Mouse (Mus musculus): ENCODE measurements around the gene Gpi1. TPM values are rescaled to one million over a fixed set of nuclear protein-coding genes. Genes with fewer than 3 reads are reported as not detected.
A peak's percentile ranks its signal among the peaks of the same experiment; 100 is the strongest.

The Gpi1 gene
- polyA plus RNA-seq (2015; fragmentation: Nextera tagmentation; extraction: Ambion mirVana): 179 and 180 TPM in 2 replicates

GRCm38 (mm10) chr7:34230116-34230515, at the start of gene Gpi1:
TSS of gene Gpi1 (minus strand) at chr7:34230336.
- Histone ChIP-seq H3K4me3 (ENCODE audit: low read depth, low read length) (peak within 1 kb of the TSS; percentile 72), H3K27me3 (replicated peaks; ENCODE audit: control insufficient read depth, insufficient read depth, low read length) (no peaks in the 10 kb centered on the region), H3K9me3 (ENCODE audit: control insufficient read depth) (no peaks in the 10 kb centered on the region), H3K4me2 (replicated peaks; ENCODE audit: low read depth) (peak within 1 kb of the TSS; percentile 79), H3K4me1 (replicated peaks; ENCODE audit: control insufficient read depth, insufficient read depth, low read length) (0 out of 2 replicates have a peak, but pooled peaks cover 5% of the 10 kb centered on the region), H3K27ac (ENCODE audit: low read depth, low read length) (peak within 1 kb of the TSS; percentile 69; the same call in 1 of the 2 replicates), H3K9ac (ENCODE audit: low read depth, low read length) (peak within 1 kb of the TSS; percentile 69), H3K36me3 (ENCODE audit: control insufficient read depth, insufficient read depth) (peaks cover 23% of the 10 kb centered on the region; the same call in 1 of the 2 replicates)
- WGBS: under 1% methylated on average over 39 of the region's 39 CpGs
- ATAC-seq: peak; percentile 68
- TF ChIP-seq CTCF (IDR thresholded peaks at IDR 0.05; ENCODE audit: low read depth): peak; percentile 68

- Histone ChIP-seq H3K4me3 (ENCODE audit: low read depth, low read length) (no peak overlapping the region), H3K27me3 (replicated peaks; ENCODE audit: control insufficient read depth, insufficient read depth, low read length) (no peaks in the 10 kb centered on the region), H3K36me3 (ENCODE audit: control insufficient read depth, insufficient read depth) (peaks cover 10% of the 10 kb centered on the region; the same call in 1 of the 2 replicates), H3K9me3 (ENCODE audit: control insufficient read depth) (no peaks in the 10 kb centered on the region), H3K4me1 (replicated peaks; ENCODE audit: control insufficient read depth, insufficient read depth, low read length) (no peaks in the 10 kb centered on the region), H3K27ac (ENCODE audit: low read depth, low read length) (no peak overlapping the region), H3K9ac (ENCODE audit: low read depth, low read length) (no peak overlapping the region), H3K4me2 (replicated peaks; ENCODE audit: low read depth) (no peak overlapping the region)
- no peak for ATAC-seq
- no peak for TF ChIP-seq CTCF (IDR thresholded peaks at IDR 0.05; ENCODE audit: low read depth)
- WGBS: 92% methylated on average over 2 of the region's 2 CpGs
Measured at GRCm38 (mm10) chr7:34277656-34278055, 47.5 kb upstream of the Gpi1 start.

GRCm38 (mm10) chr7:34276066-34276465, 45.9 kb upstream of the Gpi1 start:
- peaks cover 7% of the 10 kb centered on the region; the same call in 1 of the 2 replicates for H3K36me3 ChIP-seq (ENCODE audit: control insufficient read depth, insufficient read depth)
- ATAC-seq: no peak
- H3K4me1 ChIP-seq (replicated peaks; ENCODE audit: control insufficient read depth, insufficient read depth, low read length): no peaks in the 10 kb centered on the region
- H3K4me2 ChIP-seq (replicated peaks; ENCODE audit: low read depth): no peak overlapping the region
- H3K27ac ChIP-seq (ENCODE audit: low read depth, low read length): no peak overlapping the region
- no peak overlapping the region for H3K4me3 ChIP-seq (ENCODE audit: low read depth, low read length)
- H3K9me3 ChIP-seq (ENCODE audit: control insufficient read depth): no peaks in the 10 kb centered on the region
- WGBS: 94% methylated on average over 3 of the region's 3 CpGs
- no peak for TF ChIP-seq CTCF (IDR thresholded peaks at IDR 0.05; ENCODE audit: low read depth)
- no peaks in the 10 kb centered on the region for H3K27me3 ChIP-seq (replicated peaks; ENCODE audit: control insufficient read depth, insufficient read depth, low read length)
- no peak overlapping the region for H3K9ac ChIP-seq (ENCODE audit: low read depth, low read length)

GRCm38 (mm10) chr7:34272465-34272864, 42.3 kb upstream of the Gpi1 start:
- Histone ChIP-seq H3K9me3 (ENCODE audit: control insufficient read depth) (no peaks in the 10 kb centered on the region), H3K9ac (ENCODE audit: low read depth, low read length) (no peak overlapping the region), H3K36me3 (ENCODE audit: control insufficient read depth, insufficient read depth) (peaks cover under 1% of the 10 kb centered on the region; the same call in 1 of the 2 replicates), H3K27me3 (replicated peaks; ENCODE audit: control insufficient read depth, insufficient read depth, low read length) (no peaks in the 10 kb centered on the region), H3K4me1 (replicated peaks; ENCODE audit: control insufficient read depth, insufficient read depth, low read length) (no peaks in the 10 kb centered on the region), H3K4me3 (ENCODE audit: low read depth, low read length) (no peak overlapping the region), H3K4me2 (replicated peaks; ENCODE audit: low read depth) (no peak overlapping the region), H3K27ac (ENCODE audit: low read depth, low read length) (no peak overlapping the region)
- no peak for TF ChIP-seq CTCF (IDR thresholded peaks at IDR 0.05; ENCODE audit: low read depth)
- no peak for ATAC-seq
- WGBS: 58% methylated on average over 4 of the region's 4 CpGs

- Histone ChIP-seq H3K27ac (ENCODE audit: low read depth, low read length) (no peak overlapping the region), H3K27me3 (replicated peaks; ENCODE audit: control insufficient read depth, insufficient read depth, low read length) (no peaks in the 10 kb centered on the region), H3K4me2 (replicated peaks; ENCODE audit: low read depth) (no peak overlapping the region), H3K9me3 (ENCODE audit: control insufficient read depth) (no peaks in the 10 kb centered on the region), H3K4me3 (ENCODE audit: low read depth, low read length) (no peak overlapping the region), H3K9ac (ENCODE audit: low read depth, low read length) (no peak overlapping the region), H3K36me3 (ENCODE audit: control insufficient read depth, insufficient read depth) (no peaks in the 10 kb centered on the region; the same call in 1 of the 2 replicates), H3K4me1 (replicated peaks; ENCODE audit: control insufficient read depth, insufficient read depth, low read length) (no peaks in the 10 kb centered on the region)
- 68% methylated on average over 1 of the region's 1 CpGs for WGBS
- no peak for ATAC-seq
- TF ChIP-seq CTCF (IDR thresholded peaks at IDR 0.05; ENCODE audit: low read depth): no peak
Measured at GRCm38 (mm10) chr7:34268463-34268862, 38.3 kb upstream of the Gpi1 start.

- H3K27ac ChIP-seq (ENCODE audit: low read depth, low read length): no peak overlapping the region
- no peaks in the 10 kb centered on the region for H3K9me3 ChIP-seq (ENCODE audit: control insufficient read depth)
- peaks cover 17% of the 10 kb centered on the region; the same call in 1 of the 2 replicates for H3K36me3 ChIP-seq (ENCODE audit: control insufficient read depth, insufficient read depth)
- no peak for TF ChIP-seq CTCF (IDR thresholded peaks at IDR 0.05; ENCODE audit: low read depth)
- H3K4me2 ChIP-seq (replicated peaks; ENCODE audit: low read depth): no peak overlapping the region
- H3K9ac ChIP-seq (ENCODE audit: low read depth, low read length): no peak overlapping the region
- no peak overlapping the region for H3K4me3 ChIP-seq (ENCODE audit: low read depth, low read length)
- H3K4me1 ChIP-seq (replicated peaks; ENCODE audit: control insufficient read depth, insufficient read depth, low read length): no peaks in the 10 kb centered on the region
- H3K27me3 ChIP-seq (replicated peaks; ENCODE audit: control insufficient read depth, insufficient read depth, low read length): no peaks in the 10 kb centered on the region
- ATAC-seq: no peak
Measured at GRCm38 (mm10) chr7:34266421-34266820, 36.3 kb upstream of the Gpi1 start.

Data from intestine, postnatal 0 days (tissue).